Mouse (Mus musculus): Measurements from ENCODE around the gene Otx2. TPM values are rescaled to one million over a fixed set of nuclear protein-coding genes. Genes with fewer than 3 reads are reported as not detected.
"Not testable (repeated sequence)": the region's sequence is repeated elsewhere in the genome, so short reads cannot be mapped to it uniquely, and the experiment has no call there.

The Otx2 gene
- total RNA-seq, 2 experiments from 2014 or later, result not detected

GRCm38 (mm10) chr14:48655073-48655791 is 18.4 kb downstream of the Otx2 start:
- ATAC-seq (replicated peaks; ENCODE audit: poor library complexity), result no peak

- no peak for ATAC-seq (replicated peaks; ENCODE audit: poor library complexity)
Observed at GRCm38 (mm10) chr14:48654551-48655072, 19.0 kb downstream of the Otx2 start.

DNA sequence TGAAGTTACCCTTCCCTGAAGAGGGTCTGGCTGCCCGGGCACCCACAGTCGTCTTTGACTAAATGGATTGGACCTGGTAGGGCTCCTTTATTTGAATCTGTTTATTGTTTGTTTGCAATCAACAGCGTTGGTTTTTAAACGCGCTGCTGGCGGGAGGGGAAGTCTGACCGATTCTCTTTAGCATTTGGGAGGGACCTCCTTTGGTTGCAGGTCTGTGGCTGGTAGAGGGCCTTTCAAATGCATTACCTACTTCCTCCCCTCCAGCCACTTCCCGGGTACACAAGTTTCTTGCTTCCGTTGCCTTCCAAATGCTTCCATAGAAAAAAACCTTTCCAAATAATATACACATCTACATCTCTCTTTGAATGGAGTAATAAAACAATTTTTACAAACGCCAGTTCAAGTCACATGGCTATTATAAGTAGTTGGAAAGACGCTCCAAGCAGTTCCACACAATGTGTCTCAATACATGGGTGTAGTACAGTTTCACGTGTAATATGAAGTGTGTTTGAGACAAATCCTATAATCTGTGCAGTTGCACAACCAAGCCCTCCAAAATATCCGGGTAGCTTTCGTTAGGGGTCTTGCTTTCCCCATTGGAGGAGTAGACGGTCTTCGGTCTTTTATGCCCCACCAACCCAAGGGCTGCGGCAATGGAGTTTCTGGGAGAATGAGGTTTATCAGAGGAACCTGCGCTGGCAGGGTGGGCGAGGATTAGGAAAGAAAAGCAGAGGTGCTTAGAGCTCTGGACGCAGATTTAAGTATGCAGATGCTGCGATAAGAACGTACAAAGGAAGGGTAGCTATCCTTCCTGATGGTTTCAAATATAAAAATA is 19.7 kb downstream of the Otx2 start:
- no peak for ATAC-seq (replicated peaks; ENCODE audit: poor library complexity)

- ATAC-seq (replicated peaks; ENCODE audit: poor library complexity), result no peak
Observed at GRCm38 (mm10) chr14:48653081-48653480, 20.5 kb downstream of the Otx2 start.

DNA sequence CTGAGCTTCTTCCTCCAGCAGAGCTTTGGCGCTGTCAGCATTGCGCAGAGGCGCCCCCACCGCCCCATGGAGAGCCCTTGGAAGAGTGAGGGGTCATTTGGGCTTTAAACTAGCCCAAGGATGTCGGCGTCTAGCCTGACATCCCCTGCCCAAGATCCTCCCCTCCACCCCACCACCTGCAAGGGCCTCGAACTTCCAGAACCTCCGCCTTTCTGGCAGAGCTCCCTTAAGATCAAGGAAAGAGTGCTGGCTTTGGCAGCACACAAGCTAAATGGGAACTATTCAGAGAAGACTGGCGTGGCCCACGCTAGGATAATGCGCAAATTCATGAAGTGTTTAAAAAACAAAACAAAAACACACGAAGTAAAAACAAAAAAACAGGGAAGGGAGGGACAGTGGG is 21.4 kb downstream of the Otx2 start:
- ATAC-seq (replicated peaks; ENCODE audit: poor library complexity), result no peak

DNA sequence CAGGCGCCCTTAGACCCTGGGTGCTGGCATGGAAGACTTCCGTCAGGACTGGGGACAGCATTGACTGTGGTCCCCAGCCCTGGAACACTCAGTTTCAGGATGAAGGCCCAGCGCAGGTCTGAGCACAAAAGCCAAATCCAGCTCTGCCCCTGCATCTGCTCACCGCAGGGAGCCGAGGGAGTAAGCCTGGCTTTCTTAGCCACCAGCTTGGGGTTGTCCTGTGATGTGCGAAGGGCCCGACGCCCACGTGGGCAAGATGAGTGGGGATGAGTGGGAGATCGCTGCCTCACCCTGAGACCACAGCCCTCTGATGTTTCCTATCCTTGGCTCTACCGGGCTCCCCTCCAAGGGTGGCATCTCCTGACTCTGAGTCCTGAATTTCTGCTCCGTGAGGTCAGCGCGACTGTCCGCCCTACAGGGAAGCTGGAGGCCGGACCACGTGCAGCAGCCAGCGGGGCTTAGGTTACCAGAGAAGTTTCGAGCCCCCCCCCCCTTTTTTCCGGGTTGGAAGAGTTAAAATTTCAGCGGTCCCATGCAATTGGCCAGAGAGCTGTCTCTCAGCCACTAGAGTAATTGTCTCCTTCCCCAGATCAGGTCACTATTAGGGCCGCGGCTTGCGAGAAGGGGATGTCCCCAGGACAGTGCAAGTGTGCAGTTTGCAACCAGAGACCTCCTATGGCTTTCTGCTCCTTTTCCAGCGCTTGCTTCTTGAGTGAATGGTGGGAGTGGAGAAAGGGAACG is 22.0 kb downstream of the Otx2 start:
- no peak for ATAC-seq (replicated peaks; ENCODE audit: poor library complexity)

GRCm38 (mm10) chr14:48641462-48642395 is 31.9 kb downstream of the Otx2 start:
- ATAC-seq (replicated peaks; ENCODE audit: poor library complexity), result no peak

- ATAC-seq (replicated peaks; ENCODE audit: poor library complexity), result no peak
Observed at GRCm38 (mm10) chr14:48633141-48633540, 40.5 kb downstream of the Otx2 start.

DNA sequence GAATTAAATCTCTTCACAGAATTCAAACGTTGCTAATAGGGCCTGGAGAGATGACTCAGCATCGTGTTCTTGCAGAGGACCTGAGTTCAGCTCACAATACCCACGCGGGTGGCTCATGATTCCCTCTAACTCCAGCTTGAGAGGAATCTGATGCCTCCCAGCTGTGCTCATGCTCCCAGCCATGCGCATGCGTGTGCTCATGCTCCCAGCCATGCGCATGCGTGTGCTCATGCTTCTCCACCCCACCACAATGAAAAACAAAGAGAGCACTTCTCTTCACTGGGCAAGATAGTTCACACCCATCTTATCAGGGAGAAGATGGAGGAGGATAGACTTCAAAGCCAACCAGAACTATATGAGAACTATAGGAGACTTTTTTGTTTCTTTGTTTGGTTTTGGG is 41.3 kb downstream of the Otx2 start:
- ATAC-seq (replicated peaks; ENCODE audit: poor library complexity), result no peak

GRCm38 (mm10) chr14:48631486-48631885 is 42.1 kb downstream of the Otx2 start:
- no peak for ATAC-seq (replicated peaks; ENCODE audit: poor library complexity)

DNA sequence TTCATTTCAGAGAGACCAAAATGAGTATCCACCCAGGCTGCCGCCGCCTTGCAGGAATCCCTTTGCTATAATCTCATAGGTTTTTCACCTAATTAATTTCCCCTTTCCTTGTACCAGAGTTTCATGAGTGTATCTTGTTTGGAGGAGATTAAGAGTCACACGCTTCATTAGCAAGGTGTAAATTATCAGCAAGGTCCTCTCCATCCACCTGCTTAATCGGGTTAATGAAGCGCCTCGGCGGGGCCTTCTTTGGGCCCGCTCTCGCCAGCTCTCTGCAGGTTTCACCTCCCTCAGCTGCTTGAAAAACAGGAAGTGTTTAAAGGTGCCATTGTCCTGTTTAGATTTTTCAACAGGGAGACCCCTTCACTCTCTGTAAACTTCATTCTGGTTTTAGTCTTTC is 44.2 kb downstream of the Otx2 start:
- ATAC-seq (replicated peaks; ENCODE audit: poor library complexity), result no peak

DNA sequence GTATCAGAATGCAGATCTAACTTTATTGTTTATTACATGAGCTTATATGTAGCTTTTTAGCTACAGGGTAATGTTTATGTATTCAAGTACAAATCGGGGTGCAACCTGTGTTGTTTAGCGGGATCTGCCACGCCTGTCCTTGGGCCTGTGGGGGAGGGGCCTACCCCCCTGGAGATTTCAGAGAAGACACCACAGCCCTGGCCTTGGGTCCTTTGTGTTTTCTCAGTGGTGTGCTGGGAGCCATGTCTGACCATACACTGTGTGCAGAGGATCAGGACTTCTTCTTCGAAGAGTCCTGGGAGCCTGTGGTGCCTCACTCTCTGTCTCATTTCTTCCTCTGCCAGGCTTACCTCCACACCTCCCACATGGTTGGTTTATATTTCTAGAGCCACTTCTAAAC is 47.3 kb downstream of the Otx2 start:
- ATAC-seq (replicated peaks; ENCODE audit: poor library complexity), result no peak

- no peak for ATAC-seq (replicated peaks; ENCODE audit: poor library complexity)
Observed at GRCm38 (mm10) chr14:48625331-48625694, 48.3 kb downstream of the Otx2 start.

DNA sequence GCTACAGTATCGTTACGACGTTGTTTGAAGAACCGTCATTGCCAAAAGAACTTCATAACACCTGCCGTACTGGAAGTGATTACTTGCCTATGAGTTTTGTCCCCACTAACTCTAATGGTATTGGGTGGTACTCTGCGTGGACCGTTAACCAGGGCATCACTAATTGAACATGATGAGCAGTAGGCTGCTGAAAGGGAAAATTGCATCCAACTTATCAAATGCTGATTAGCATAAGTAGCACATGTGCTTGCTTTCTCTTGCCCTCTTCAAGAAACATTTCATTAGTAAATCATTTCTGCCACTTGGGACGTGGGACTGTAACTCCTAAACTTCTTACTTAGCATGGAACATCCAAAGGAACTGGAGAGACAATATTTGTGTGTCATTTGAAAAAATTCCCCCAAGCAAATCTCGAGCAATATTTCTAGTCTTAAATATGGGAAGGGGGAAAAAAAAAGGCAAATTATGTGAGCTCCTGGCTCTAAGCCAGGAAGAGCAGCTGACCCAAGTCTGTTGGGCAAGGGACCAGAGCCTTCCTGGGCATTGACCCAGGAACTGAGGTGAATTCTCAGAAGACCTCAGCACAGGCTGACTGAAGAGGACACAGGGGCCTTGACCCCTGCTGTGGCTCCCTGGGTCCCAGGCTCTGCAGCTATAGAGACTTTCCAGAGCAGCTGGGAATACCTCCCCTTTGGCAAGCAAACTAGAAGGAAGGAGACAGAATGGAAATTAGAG is 48.9 kb downstream of the Otx2 start:
- no peak for ATAC-seq (replicated peaks; ENCODE audit: poor library complexity)

DNA sequence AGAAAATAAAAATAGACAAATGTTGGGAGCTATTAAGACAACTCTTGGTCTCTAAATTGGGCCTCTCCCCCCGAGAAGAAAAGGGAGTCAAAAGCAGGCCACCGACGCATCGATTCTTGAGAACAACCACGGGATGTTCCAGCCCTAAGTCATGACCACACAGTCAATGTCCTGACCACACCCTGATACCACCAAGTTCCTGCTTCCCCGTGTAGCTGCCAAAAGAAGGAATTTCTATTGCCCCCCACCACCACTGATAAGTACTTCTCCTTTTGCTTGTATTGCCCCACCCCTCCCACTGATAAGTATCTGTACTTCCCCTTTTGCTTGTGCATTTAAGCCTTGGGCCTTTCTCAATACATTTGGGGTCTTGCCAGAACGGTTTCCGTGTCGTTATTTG is 50.9 kb downstream of the Otx2 start:
- not testable (repeated sequence) for ATAC-seq (replicated peaks; ENCODE audit: poor library complexity)

DNA sequence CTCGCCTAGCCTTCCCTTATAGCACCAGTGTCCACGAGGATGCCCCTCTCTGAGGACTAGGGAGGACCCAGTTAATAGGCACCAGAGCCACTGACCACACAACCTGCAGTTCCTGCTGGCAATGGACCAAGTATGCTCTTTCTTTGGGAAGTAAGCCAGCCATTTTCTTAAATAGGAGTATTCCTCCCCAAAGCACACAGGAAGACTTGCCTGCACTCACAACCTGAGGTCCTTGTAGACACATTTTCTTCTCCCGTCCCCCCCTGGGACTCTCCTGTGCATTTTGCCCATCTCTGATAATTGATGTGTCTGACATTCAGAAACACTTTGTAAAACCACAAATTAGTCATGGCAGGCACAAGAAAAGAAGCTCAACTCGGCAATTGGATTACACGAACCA is 57.3 kb downstream of the Otx2 start:
- no peak for ATAC-seq (replicated peaks; ENCODE audit: poor library complexity)

GRCm38 (mm10) chr14:48608641-48609310 is 64.8 kb downstream of the Otx2 start:
- ATAC-seq (replicated peaks; ENCODE audit: poor library complexity), result no peak

All from megakaryocyte progenitor cell, adult 5-6 weeks (primary cell).